Mouse (Mus musculus): ENCODE measurements around the gene Ankrd11. TPM values are rescaled to one million over a fixed set of nuclear protein-coding genes. Genes with fewer than 3 reads are reported as not detected.

Ankrd11 gene
- polyA plus RNA-seq, 1 experiment, result 77.7 TPM

DNA sequence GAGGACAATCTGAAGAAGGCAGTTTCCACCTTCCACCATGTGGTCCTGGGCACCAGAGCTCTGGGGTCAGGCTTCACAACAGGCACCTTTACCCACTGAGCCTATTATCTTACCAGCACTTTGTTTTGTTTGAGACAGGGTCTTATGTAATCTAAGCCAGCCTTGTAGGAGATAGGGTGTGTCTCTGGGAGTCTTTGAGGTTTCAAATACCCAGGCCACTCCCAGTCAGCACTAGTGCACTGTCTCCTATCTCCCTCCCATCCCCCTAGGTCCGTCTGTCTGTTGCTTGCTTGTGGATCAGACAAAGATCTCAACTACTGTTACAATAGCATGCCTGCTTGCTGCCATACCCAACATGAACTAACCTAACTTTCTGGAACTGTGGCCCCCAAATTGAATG is 81.1 kb downstream of the Ankrd11 start:
- DNase-seq (ENCODE audit: low read depth in 1 of 2, low spot score in 2 of 2), result no peak
- peaks cover 22% of the 10 kb centered on the region for H3K4me1 ChIP-seq (ENCODE audit: control insufficient read depth, insufficient read depth, insufficient read length)
- H3K36me3 ChIP-seq (ENCODE audit: control insufficient read depth, insufficient read depth, low read length), result no peaks in the 10 kb centered on the region
- no peaks in the 10 kb centered on the region for H3K27me3 ChIP-seq (ENCODE audit: control insufficient read depth, insufficient read depth, low read length)
- no peak for TF ChIP-seq POLR2A (IDR thresholded peaks at IDR 0.05; ENCODE audit: low read depth, low read length)
- no peak for TF ChIP-seq CTCF (IDR thresholded peaks at IDR 0.05; ENCODE audit: extremely low read depth, insufficient read depth, insufficient read length, insufficient replicate concordance)
- WGBS, result 25% methylated on average over 1 of the region's 1 CpGs
- no peak overlapping the region; the same call in 1 of the 2 replicates for H3K27ac ChIP-seq (ENCODE audit: insufficient read depth, low read length)
- no peak overlapping the region for H3K4me3 ChIP-seq (ENCODE audit: extremely low read depth, insufficient read depth, insufficient read length)

DNA sequence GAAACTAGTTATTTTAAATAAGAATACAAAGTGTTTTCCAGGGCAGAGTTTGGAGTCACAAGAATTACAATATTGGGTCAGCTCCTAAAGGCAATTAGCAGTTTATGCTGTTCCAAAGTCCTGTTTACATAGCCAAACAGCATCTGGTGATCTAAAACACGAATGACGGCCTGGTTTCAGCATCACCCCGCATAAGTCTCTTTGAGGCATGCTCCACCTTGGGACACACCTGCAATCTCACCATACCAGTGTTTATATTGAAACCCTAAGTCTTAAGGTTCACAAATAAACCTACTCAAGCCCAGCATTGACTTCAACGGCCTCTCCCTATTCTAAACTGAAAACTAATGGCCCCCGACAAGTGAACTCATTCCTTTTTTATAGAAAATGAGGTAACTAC is 81.8 kb downstream of the Ankrd11 start:
- no peak for DNase-seq (ENCODE audit: low read depth in 1 of 2, low spot score in 2 of 2)
- 84% methylated on average over 5 of the region's 5 CpGs for WGBS
- no peaks in the 10 kb centered on the region for H3K36me3 ChIP-seq (ENCODE audit: control insufficient read depth, insufficient read depth, low read length)
- peaks cover 27% of the 10 kb centered on the region for H3K4me1 ChIP-seq (ENCODE audit: control insufficient read depth, insufficient read depth, insufficient read length)
- TF ChIP-seq CTCF (IDR thresholded peaks at IDR 0.05; ENCODE audit: extremely low read depth, insufficient read depth, insufficient read length, insufficient replicate concordance), result no peak
- no peak for TF ChIP-seq POLR2A (IDR thresholded peaks at IDR 0.05; ENCODE audit: low read depth, low read length)
- no peak overlapping the region for H3K27ac ChIP-seq (ENCODE audit: insufficient read depth, low read length)
- no peak overlapping the region for H3K4me3 ChIP-seq (ENCODE audit: extremely low read depth, insufficient read depth, insufficient read length)
- no peaks in the 10 kb centered on the region for H3K27me3 ChIP-seq (ENCODE audit: control insufficient read depth, insufficient read depth, low read length)

DNA sequence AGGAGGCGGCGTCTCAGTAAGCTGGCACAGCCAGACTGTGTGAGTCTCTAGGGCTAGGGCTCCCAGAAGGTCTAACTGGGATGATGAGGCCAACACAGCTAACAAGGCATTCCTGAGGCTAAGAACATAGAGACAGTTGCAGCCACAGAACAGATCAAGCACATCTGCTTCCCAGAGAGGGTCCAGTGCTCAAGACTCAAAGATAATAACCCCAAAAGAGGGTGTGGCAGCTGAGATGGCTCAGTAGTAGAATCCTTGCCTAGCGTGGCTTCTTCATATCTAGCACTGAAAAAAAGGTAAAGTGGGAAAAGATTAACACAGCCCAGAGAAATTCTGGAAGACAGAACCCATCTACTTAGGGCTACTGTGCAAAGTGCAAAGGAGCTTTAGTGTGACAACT is 86.1 kb downstream of the Ankrd11 start:
- Histone ChIP-seq H3K27me3 (ENCODE audit: control insufficient read depth, insufficient read depth, low read length) (no peaks in the 10 kb centered on the region), H3K36me3 (ENCODE audit: control insufficient read depth, insufficient read depth, low read length) (no peaks in the 10 kb centered on the region), H3K4me3 (ENCODE audit: extremely low read depth, insufficient read depth, insufficient read length) (no peak overlapping the region), H3K4me1 (ENCODE audit: control insufficient read depth, insufficient read depth, insufficient read length) (peaks cover 49% of the 10 kb centered on the region), H3K27ac (ENCODE audit: insufficient read depth, low read length) (no peak overlapping the region)
- 92% methylated on average over 3 of the region's 3 CpGs for WGBS
- no peak for TF ChIP-seq CTCF (IDR thresholded peaks at IDR 0.05; ENCODE audit: extremely low read depth, insufficient read depth, insufficient read length, insufficient replicate concordance)
- TF ChIP-seq POLR2A (IDR thresholded peaks at IDR 0.05; ENCODE audit: low read depth, low read length), result no peak
- no peak for DNase-seq (ENCODE audit: low read depth in 1 of 2, low spot score in 2 of 2)

DNA sequence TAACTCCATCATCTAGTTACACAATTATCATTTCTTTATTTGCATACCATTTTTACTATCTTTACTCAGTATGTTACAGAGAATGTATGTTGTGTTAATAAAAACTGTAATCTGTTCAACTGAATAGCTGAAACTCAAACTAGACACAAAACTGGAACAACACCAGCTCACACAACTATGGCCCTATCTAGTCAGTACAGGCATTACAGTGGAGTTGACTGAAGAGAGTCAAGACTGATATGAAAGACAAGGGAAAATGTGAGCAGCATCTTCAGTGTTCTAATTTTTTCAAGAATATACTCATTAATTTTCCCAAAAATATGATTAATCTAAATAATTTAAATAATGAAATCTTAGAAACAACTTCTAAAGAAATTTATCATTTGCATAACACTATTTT is 86.9 kb downstream of the Ankrd11 start:
- Histone ChIP-seq H3K36me3 (ENCODE audit: control insufficient read depth, insufficient read depth, low read length) (no peaks in the 10 kb centered on the region), H3K4me3 (ENCODE audit: extremely low read depth, insufficient read depth, insufficient read length) (no peak overlapping the region), H3K4me1 (ENCODE audit: control insufficient read depth, insufficient read depth, insufficient read length) (peaks cover 45% of the 10 kb centered on the region), H3K27ac (ENCODE audit: insufficient read depth, low read length) (no peak overlapping the region), H3K27me3 (ENCODE audit: control insufficient read depth, insufficient read depth, low read length) (no peaks in the 10 kb centered on the region)
- TF ChIP-seq CTCF (IDR thresholded peaks at IDR 0.05; ENCODE audit: extremely low read depth, insufficient read depth, insufficient read length, insufficient replicate concordance) (no peak), POLR2A (IDR thresholded peaks at IDR 0.05; ENCODE audit: low read depth, low read length) (no peak)
- no peak for DNase-seq (ENCODE audit: low read depth in 1 of 2, low spot score in 2 of 2)

DNA sequence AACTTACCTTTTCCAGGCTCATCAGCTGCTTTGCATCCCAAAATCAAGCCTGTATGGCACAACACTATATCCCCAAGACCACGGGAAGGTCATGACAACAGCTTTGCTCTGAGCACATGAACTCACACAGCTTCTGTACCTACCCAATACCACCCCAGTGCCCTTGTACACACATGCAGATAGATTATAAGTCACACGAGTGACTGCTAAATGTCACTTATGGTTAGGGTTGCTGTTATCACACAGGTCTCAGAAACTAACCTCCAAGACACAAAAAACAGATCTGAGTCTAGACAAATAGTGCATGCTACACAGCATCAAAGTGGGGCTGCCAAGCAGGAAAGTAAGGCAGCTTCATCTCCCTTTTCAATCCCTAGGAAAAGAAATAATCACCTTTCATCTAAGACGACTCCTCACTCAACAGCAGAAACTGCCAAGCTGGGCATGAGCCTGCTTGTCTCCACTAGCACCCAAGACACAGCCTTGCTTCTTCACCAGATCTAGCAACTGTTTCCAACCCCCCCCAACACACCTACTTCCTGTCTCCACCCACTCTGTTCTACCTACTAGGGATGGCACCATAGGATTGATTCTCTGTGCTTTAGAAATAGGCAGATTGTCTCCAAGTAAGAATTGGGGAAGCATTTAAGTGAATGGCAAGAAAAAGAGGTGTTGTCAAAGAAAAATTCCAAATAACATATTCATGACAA is 87.8 kb downstream of the Ankrd11 start:
- 54% methylated on average over 3 of the region's 3 CpGs for WGBS
- peak in 1 of 2 experiments; percentile 27 for DNase-seq (ENCODE audit: low read depth in 1 of 2, low spot score in 2 of 2)
- H3K27ac ChIP-seq (ENCODE audit: insufficient read depth, low read length), result 0 out of 2 replicates have a peak overlapping the region, but pooled peaks have one; percentile 21
- no peaks in the 10 kb centered on the region for H3K27me3 ChIP-seq (ENCODE audit: control insufficient read depth, insufficient read depth, low read length)
- TF ChIP-seq POLR2A (IDR thresholded peaks at IDR 0.05; ENCODE audit: low read depth, low read length), result no peak
- TF ChIP-seq CTCF (IDR thresholded peaks at IDR 0.05; ENCODE audit: extremely low read depth, insufficient read depth, insufficient read length, insufficient replicate concordance), result no peak
- no peak overlapping the region for H3K4me3 ChIP-seq (ENCODE audit: extremely low read depth, insufficient read depth, insufficient read length)
- H3K36me3 ChIP-seq (ENCODE audit: control insufficient read depth, insufficient read depth, low read length), result no peaks in the 10 kb centered on the region
- peaks cover 45% of the 10 kb centered on the region for H3K4me1 ChIP-seq (ENCODE audit: control insufficient read depth, insufficient read depth, insufficient read length)

DNA sequence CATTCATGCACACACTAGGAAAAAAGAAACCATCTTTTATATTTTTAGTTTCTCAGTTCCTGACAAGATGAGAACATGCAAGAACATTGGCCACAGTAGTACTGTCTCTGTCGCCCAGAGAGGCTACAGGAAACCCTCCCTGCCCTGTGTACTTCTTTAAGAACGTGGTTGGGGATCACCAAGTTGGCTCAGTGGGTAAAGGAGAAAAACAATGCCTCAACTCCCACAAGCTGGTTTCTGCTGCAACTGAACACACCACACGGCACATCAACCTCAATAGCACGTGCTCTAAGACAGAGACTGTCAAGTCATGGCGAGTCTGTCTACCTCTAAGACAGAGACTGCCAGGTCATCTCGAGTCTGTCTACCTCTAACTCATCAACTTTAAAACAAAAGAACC is 89.0 kb downstream of the Ankrd11 start:
- Histone ChIP-seq H3K4me3 (ENCODE audit: extremely low read depth, insufficient read depth, insufficient read length) (no peak overlapping the region), H3K27me3 (ENCODE audit: control insufficient read depth, insufficient read depth, low read length) (no peaks in the 10 kb centered on the region), H3K27ac (ENCODE audit: insufficient read depth, low read length) (no peak overlapping the region), H3K4me1 (ENCODE audit: control insufficient read depth, insufficient read depth, insufficient read length) (peaks cover 50% of the 10 kb centered on the region), H3K36me3 (ENCODE audit: control insufficient read depth, insufficient read depth, low read length) (no peaks in the 10 kb centered on the region)
- DNase-seq (ENCODE audit: low read depth in 1 of 2, low spot score in 2 of 2), result no peak
- no peak for TF ChIP-seq POLR2A (IDR thresholded peaks at IDR 0.05; ENCODE audit: low read depth, low read length)
- TF ChIP-seq CTCF (IDR thresholded peaks at IDR 0.05; ENCODE audit: extremely low read depth, insufficient read depth, insufficient read length, insufficient replicate concordance), result no peak
- WGBS, result 18% methylated on average over 6 of the region's 6 CpGs

DNA sequence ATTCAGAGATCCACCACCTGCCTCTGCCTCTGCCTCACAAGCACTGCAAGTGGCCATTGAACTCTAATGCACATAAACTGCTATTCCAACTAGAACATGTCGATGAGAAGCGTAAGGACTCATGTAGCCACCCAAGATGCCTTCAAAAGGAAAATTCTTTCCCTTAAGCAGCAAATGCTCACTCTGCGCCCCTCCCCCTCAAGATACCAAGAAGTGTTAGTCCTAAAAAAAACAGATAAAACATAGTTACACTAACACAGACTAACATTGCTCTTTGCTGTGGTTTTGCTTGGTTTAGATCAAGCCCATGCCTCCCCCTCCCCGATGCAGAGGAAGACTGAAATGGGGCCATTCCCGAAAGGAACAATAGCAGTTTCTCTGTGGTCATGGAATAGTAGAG is 90.6 kb downstream of the Ankrd11 start:
- Histone ChIP-seq H3K27me3 (ENCODE audit: control insufficient read depth, insufficient read depth, low read length) (no peaks in the 10 kb centered on the region), H3K4me3 (ENCODE audit: extremely low read depth, insufficient read depth, insufficient read length) (no peak overlapping the region), H3K4me1 (ENCODE audit: control insufficient read depth, insufficient read depth, insufficient read length) (peaks cover 49% of the 10 kb centered on the region), H3K36me3 (ENCODE audit: control insufficient read depth, insufficient read depth, low read length) (no peaks in the 10 kb centered on the region), H3K27ac (ENCODE audit: insufficient read depth, low read length) (no peak overlapping the region)
- TF ChIP-seq POLR2A (IDR thresholded peaks at IDR 0.05; ENCODE audit: low read depth, low read length), result no peak
- TF ChIP-seq CTCF (IDR thresholded peaks at IDR 0.05; ENCODE audit: extremely low read depth, insufficient read depth, insufficient read length, insufficient replicate concordance), result no peak
- no peak for DNase-seq (ENCODE audit: low read depth in 1 of 2, low spot score in 2 of 2)
- WGBS, result 69% methylated on average over 5 of the region's 5 CpGs

Measured in spleen, adult 2 months (tissue).